ENCODE assay signal across 9 mouse cellular contexts in genomic region chr7:36679031-36679618, GRCm38 (mm10). TPM values are rescaled to one million over a fixed set of nuclear protein-coding genes. Genes with fewer than 3 reads are reported as not detected.
DNase-seq lines count a peak whose midpoint lies in the region; ATAC-seq and TF ChIP-seq lines count a peak whose summit lies in the region.
"Had no signal": no experiment of that assay in that cellular context is flagged by ENCODE, and none has a peak within 500 bp of the region (broad histone marks: within the 10 kb centered on the region; RNA-seq: fewer than 3 reads in every experiment).

No protein-coding gene starts in this region.

- H3K27ac ChIP-seq in heart, postnatal 0 days (ENCODE audit: low read depth): no peak overlapping the region
- no peak overlapping the region for H3K27ac ChIP-seq in forebrain, embryonic 15.5 days (replicated peaks)
- no peak overlapping the region for H3K27ac ChIP-seq in limb, embryonic 15.5 days
- H3K27ac ChIP-seq in stomach, embryonic 15.5 days: no peak overlapping the region

- no peak for TF ChIP-seq CTCF in heart, postnatal 0 days (IDR thresholded peaks at IDR 0.05; ENCODE audit: low read depth)

- H3K9ac ChIP-seq in heart, postnatal 0 days (replicated peaks; ENCODE audit: low read depth, low read length): no peak overlapping the region
- H3K9ac ChIP-seq in forebrain, embryonic 15.5 days (replicated peaks): no peak overlapping the region
- H3K9ac ChIP-seq in limb, embryonic 15.5 days: no peak overlapping the region
- no peak overlapping the region for H3K9ac ChIP-seq in stomach, embryonic 15.5 days

- H3K36me3 ChIP-seq in heart, postnatal 0 days (replicated peaks; ENCODE audit: control insufficient read depth, insufficient read depth, low read length): no peaks in the 10 kb centered on the region
- no peaks in the 10 kb centered on the region for H3K36me3 ChIP-seq in forebrain, embryonic 15.5 days
- H3K36me3 ChIP-seq in limb, embryonic 15.5 days: no peaks in the 10 kb centered on the region
- H3K36me3 ChIP-seq in stomach, embryonic 15.5 days: no peaks in the 10 kb centered on the region

- no peak for DNase-seq in heart, postnatal 0 days (ENCODE audit: low spot score)
- no peak for DNase-seq in heart, adult 18-20 months
- no peak for DNase-seq in spleen, postnatal 36 days (ENCODE audit: low spot score in 2 of 2)
- no peak for DNase-seq in embryo, embryonic 10 days (ENCODE audit: low spot score)
- DNase-seq in adrenal gland, adult 2 months: no peak
- DNase-seq: kidney, adult 11 months had no signal

- H3K27me3 ChIP-seq in heart, postnatal 0 days (ENCODE audit: control insufficient read depth, insufficient read depth, low read length): peaks cover 33% of the 10 kb centered on the region
- H3K27me3 ChIP-seq in forebrain, embryonic 15.5 days: peaks cover 15% of the 10 kb centered on the region; the same call in 1 of the 2 replicates
- peaks cover 38% of the 10 kb centered on the region for H3K27me3 ChIP-seq in limb, embryonic 15.5 days
- peaks cover 12% of the 10 kb centered on the region; the same call in 1 of the 2 replicates for H3K27me3 ChIP-seq in stomach, embryonic 15.5 days (replicated peaks)

- no peaks in the 10 kb centered on the region for H3K4me1 ChIP-seq in heart, postnatal 0 days (ENCODE audit: control insufficient read depth, insufficient read depth)
- H3K4me1 ChIP-seq in forebrain, embryonic 15.5 days: peaks cover 20% of the 10 kb centered on the region
- H3K4me1 ChIP-seq in limb, embryonic 15.5 days: peaks cover 10% of the 10 kb centered on the region
- H3K4me1 ChIP-seq in stomach, embryonic 15.5 days: no peaks in the 10 kb centered on the region

- no peaks in the 10 kb centered on the region for H3K9me3 ChIP-seq in heart, postnatal 0 days (replicated peaks; ENCODE audit: control insufficient read depth, low read length)
- H3K9me3 ChIP-seq in forebrain, embryonic 15.5 days: no peaks in the 10 kb centered on the region
- H3K9me3 ChIP-seq in limb, embryonic 15.5 days: no peaks in the 10 kb centered on the region
- no peaks in the 10 kb centered on the region for H3K9me3 ChIP-seq in stomach, embryonic 15.5 days

- no peak for TF ChIP-seq EP300 in heart, postnatal 0 days (IDR thresholded peaks at IDR 0.05; ENCODE audit: low read depth)

- no peak for ATAC-seq in heart, postnatal 0 days (ENCODE audit: insufficient read depth, low read depth)
- ATAC-seq in forebrain, embryonic 15.5 days (replicated peaks): no peak
- ATAC-seq in limb, embryonic 15.5 days (ENCODE audit: insufficient number of reproducible peaks, low FRiP score, low TSS enrichment, low read depth): no peak
- no peak for ATAC-seq in stomach, embryonic 15.5 days (ENCODE audit: insufficient read depth, low FRiP score, low read depth)

- H3K4me2 ChIP-seq in heart, postnatal 0 days (ENCODE audit: low read depth, low read length): no peak overlapping the region
- H3K4me2 ChIP-seq in forebrain, embryonic 15.5 days (replicated peaks): peak overlapping the region; percentile 49
- 0 out of 2 replicates have a peak overlapping the region, but pooled peaks have one; percentile 44 for H3K4me2 ChIP-seq in limb, embryonic 15.5 days
- H3K4me2 ChIP-seq in stomach, embryonic 15.5 days: peak overlapping the region; percentile 49

- 0 out of 2 replicates have a peak overlapping the region, but pooled peaks have one; percentile 9 for H3K4me3 ChIP-seq in heart, postnatal 0 days (ENCODE audit: low read depth, low read length)
- H3K4me3 ChIP-seq in forebrain, embryonic 15.5 days: no peak overlapping the region
- H3K4me3 ChIP-seq in limb, embryonic 15.5 days: no peak overlapping the region
- H3K4me3 ChIP-seq in stomach, embryonic 15.5 days (replicated peaks): no peak overlapping the region

- 10% methylated on average over 9 of the region's 9 CpGs for WGBS in heart, postnatal 0 days
- WGBS in forebrain, embryonic 15.5 days: 2% methylated on average over 9 of the region's 9 CpGs
- 10% methylated on average over 9 of the region's 9 CpGs for WGBS in limb, embryonic 15.5 days
- WGBS in stomach, embryonic 15.5 days: 15% methylated on average over 9 of the region's 9 CpGs

RNA-seq across cellular contexts. Expression of gene Tshz3, which starts 18.8 kb away (rescaled TPM):
- 0.62 and 1.3 TPM in 2 replicates for total RNA-seq in heart, postnatal 0 days (2014; rRNA removed; ENCODE audit: low replicate concordance)
- polyA plus RNA-seq in heart, postnatal 0 days (2015; fragmentation: Nextera tagmentation; extraction: Ambion mirVana): 1.3 TPM in 2 replicates
- 1 to 10 TPM; 2.4 to 2.7 TPM for total RNA-seq in heart, adult 18-20 months (2021)
- polyA plus RNA-seq in forebrain, embryonic 15.5 days (2015; fragmentation: Nextera tagmentation; extraction: Ambion mirVana): 20.0 and 20.8 TPM in 2 replicates
- 6.6 and 7.4 TPM in 2 replicates for polyA plus RNA-seq in limb, embryonic 15.5 days (2015; fragmentation: Nextera tagmentation; extraction: Ambion mirVana)
- 14.3 and 16.2 TPM in 2 replicates for polyA plus RNA-seq in stomach, embryonic 15.5 days (2015; fragmentation: Nextera tagmentation; extraction: Ambion mirVana)
- 1 to 10 TPM; 4.2 to 4.7 TPM for total RNA-seq in adrenal gland, adult 2 months (2021)
- polyA plus RNA-seq in adrenal gland, adult 2 months (2012; rRNA removed): 1.9 and 2.8 TPM in 2 replicates
